ENCODE assay signal across 15 mouse cellular contexts in genomic region chr6:148102434-148102833, GRCm38 (mm10).
"Had no signal": no experiment of that assay in that cellular context is flagged by ENCODE, and none has a peak within 500 bp of the region (broad histone marks: within the 10 kb centered on the region; RNA-seq: fewer than 3 reads in every experiment).

No protein-coding gene starts in this region.

- H3K4me2 ChIP-seq: lung, embryonic 14.5 days; midbrain, embryonic 12.5 days; neural tube, embryonic 12.5 days; stomach, embryonic 15.5 days had no signal

- ATAC-seq: midbrain, embryonic 16.5 days had no signal

- H3K4me3 ChIP-seq: midbrain, embryonic 10.5 days; midbrain, embryonic 12.5 days; myocyte; neural tube, embryonic 12.5 days; stomach, embryonic 15.5 days had no signal

- H3K36me3 ChIP-seq: midbrain, embryonic 10.5 days; midbrain, embryonic 12.5 days; neural tube, embryonic 12.5 days; stomach, embryonic 15.5 days had no signal

- H3K27me3 ChIP-seq: midbrain, embryonic 12.5 days; neural tube, embryonic 12.5 days; stomach, embryonic 15.5 days had no signal

- H3K27ac ChIP-seq: midbrain, embryonic 10.5 days; midbrain, embryonic 12.5 days; neural tube, embryonic 12.5 days; stomach, embryonic 15.5 days; stomach, postnatal 0 days had no signal

- DNase-seq: lung, adult 18-20 months; lung, postnatal 4 days; midbrain, embryonic 14.5 days; right cerebral cortex, postnatal 14 days; thymus, adult 2 months; thymus, postnatal 25 days; thymus, postnatal 4 days had no signal

- H3K9me3 ChIP-seq: midbrain, embryonic 10.5 days; midbrain, embryonic 12.5 days; neural tube, embryonic 12.5 days; stomach, embryonic 15.5 days had no signal

- H3K9ac ChIP-seq: lung, embryonic 14.5 days; midbrain, embryonic 12.5 days; neural tube, embryonic 12.5 days; stomach, embryonic 15.5 days had no signal

- H3K4me1 ChIP-seq: midbrain, embryonic 10.5 days; midbrain, embryonic 12.5 days; neural tube, embryonic 12.5 days; stomach, embryonic 15.5 days had no signal
